Mouse (Mus musculus) cerebellum, adult 2 months (tissue): ENCODE measurements around the gene Zfhx2. TPM values are rescaled to one million over a fixed set of nuclear protein-coding genes. Genes with fewer than 3 reads are reported as not detected.

ENCODE experiments used
- DNase-seq, 2 experiments: peaks; one replicate each; pipeline ENCODE4 v3.0.0; 2021
- H3K27ac ChIP-seq: fragments of 200-500 bp; 2 replicates; pipeline ENCODE4 v1.5.1; 2012; ENCODE audit warnings: low read length, control low read depth, inconsistent platforms; ENCODE audit not compliant: insufficient read depth
- H3K27me3 ChIP-seq: fragments of 200-500 bp; 2 replicates; pipeline ENCODE4 v1.6.1; 2012; ENCODE audit warnings: inconsistent platforms, mild to moderate bottlenecking, low read length, moderate library complexity; ENCODE audit not compliant: control insufficient read depth, insufficient read depth
- H3K4me1 ChIP-seq: fragments of 200-500 bp; 2 replicates; pipeline ENCODE4 v1.6.1; 2011; ENCODE audit warnings: low read length; ENCODE audit not compliant: control insufficient read depth, insufficient read depth
- H3K4me3 ChIP-seq: fragments of 200-500 bp; replicated peaks from 2 replicates; pipeline ENCODE3; 2011; ENCODE audit warnings: mild to moderate bottlenecking, low read depth, low read length, control low read depth; ENCODE audit not compliant: insufficient read depth
- CTCF ChIP-seq: fragments of 200-500 bp; IDR thresholded peaks from 2 replicates; pipeline ENCODE4 v1.5.1; 2011; ENCODE audit warnings: low read depth, mild to moderate bottlenecking, control low read depth, low read length, moderate library complexity, borderline replicate concordance; ENCODE audit not compliant: insufficient read depth
- POLR2A ChIP-seq: fragments of 200-500 bp; IDR thresholded peaks from 2 replicates; pipeline ENCODE4 v1.6.1; 2011; ENCODE audit warnings: low read length, control low read depth, borderline replicate concordance; ENCODE audit not compliant: insufficient read depth
- WGBS: fragments of 180-500 bp; shearing (Covaris S2); methylation state at CpG from one replicate; pipeline ENCODE4 v1.1.7; 2018; 5-methylcytosine and 5-hydroxymethylcytosine counted together
- polyA plus RNA-seq: library from polyadenylated mRNA; depleted of rRNA; stranded (reverse); fragments of >200 nt; gene quantifications from 2 replicates; pipeline ENCODE4 v1.2.3, GENCODE M21; 2012

The Zfhx2 gene
- polyA plus RNA-seq, 1 experiment, result 10.7 TPM

DNA sequence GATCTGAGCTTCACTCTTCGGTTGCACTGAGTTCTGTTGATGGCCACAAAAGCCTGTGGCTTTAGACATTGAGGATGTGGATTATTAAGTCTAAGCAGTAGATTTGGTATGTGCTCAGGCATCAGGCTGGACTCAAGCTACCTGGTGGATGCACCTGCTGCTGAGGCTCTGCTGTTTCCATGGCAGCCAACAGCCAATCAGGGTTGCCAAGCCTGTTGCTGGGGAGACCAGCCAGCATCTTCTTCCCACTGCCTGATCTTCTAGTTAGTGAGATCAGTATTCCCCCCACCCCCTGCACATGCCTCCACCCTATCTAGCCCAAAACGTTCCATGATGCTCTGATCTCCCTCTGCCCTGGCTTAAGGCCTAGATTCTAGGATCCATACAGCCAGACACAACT lies 19.6 kb upstream of the Zfhx2 start:
- Histone ChIP-seq H3K27ac (no peak overlapping the region), H3K27me3 (no peaks in the 10 kb centered on the region), H3K4me3 (no peak overlapping the region), H3K4me1 (peaks cover 49% of the 10 kb centered on the region)
- DNase-seq, result peak; percentile 59 to 74
- WGBS, result 32% methylated on average over 2 of the region's 2 CpGs
- TF ChIP-seq POLR2A (no peak), CTCF (no peak)

- TF ChIP-seq CTCF (no peak), POLR2A (no peak)
- WGBS, result 38% methylated on average over 9 of the region's 9 CpGs
- H3K4me1 ChIP-seq, result peaks cover 53% of the 10 kb centered on the region
- H3K4me3 ChIP-seq, result no peak overlapping the region
- H3K27ac ChIP-seq, result no peak overlapping the region
- H3K27me3 ChIP-seq, result no peaks in the 10 kb centered on the region
- peak in 1 of 2 experiments; percentile 27 for DNase-seq
These were observed 18.0 kb upstream of the Zfhx2 start for GRCm38 (mm10) chr14:55110076-55110475.

DNA sequence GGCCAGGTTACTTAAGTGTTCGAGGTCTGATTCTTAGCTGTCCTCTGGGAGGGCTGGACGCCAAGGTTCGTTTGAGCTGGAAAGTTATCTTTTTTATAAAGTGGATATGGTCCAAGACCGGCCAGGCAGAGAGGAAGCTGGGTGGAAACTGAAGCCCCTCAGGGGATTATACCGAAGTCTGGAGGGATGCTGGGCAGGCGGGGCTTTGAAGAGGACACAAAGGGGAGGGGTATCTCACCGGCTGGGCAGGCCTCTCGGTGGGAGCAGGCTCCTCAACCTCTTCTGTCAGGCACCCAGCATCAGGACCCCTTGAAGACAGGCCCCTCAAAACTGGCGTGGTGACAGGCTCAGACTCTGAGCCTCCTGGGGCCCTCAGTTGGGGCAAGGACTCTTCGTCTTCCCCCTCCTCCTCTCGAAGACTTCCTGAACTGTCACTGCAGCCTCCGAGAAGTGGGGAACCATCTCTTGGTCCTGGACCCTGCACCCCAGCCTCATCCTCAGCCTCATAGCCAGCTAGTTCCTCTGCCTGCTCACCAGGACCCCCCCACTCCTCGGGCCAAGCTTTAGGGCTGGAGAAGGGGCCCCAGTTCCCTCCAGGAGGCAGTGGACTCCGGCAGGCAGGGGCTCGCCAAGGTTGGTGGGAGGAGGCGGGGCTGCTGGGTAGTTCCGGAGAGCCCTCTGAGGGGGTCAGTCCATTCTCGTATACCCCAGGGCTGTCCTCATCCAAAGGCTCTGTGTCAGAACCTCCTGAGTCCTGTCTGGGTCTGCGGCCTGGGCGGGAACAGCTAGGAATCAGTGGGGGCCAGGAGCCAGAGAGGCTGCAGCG lies 17.1 kb upstream of the Zfhx2 start:
- TF ChIP-seq CTCF (no peak), POLR2A (no peak)
- 15% methylated on average over 21 of the region's 21 CpGs for WGBS
- no peaks in the 10 kb centered on the region for H3K27me3 ChIP-seq
- H3K4me1 ChIP-seq, result peaks cover 53% of the 10 kb centered on the region
- peak overlapping the region; percentile 71 for H3K27ac ChIP-seq
- H3K4me3 ChIP-seq, result no peak overlapping the region
- DNase-seq, result peak; percentile 42 to 52

- DNase-seq, result peak; percentile 69 to 84
- peaks cover 50% of the 10 kb centered on the region for H3K4me1 ChIP-seq
- H3K4me3 ChIP-seq, result no peak overlapping the region
- peak overlapping the region; percentile 88 for H3K27ac ChIP-seq
- H3K27me3 ChIP-seq, result no peaks in the 10 kb centered on the region
- TF ChIP-seq POLR2A, result no peak
- WGBS, result 4% methylated on average over 9 of the region's 9 CpGs
These were observed 16.2 kb upstream of the Zfhx2 start for GRCm38 (mm10) chr14:55108202-55108870.

DNA sequence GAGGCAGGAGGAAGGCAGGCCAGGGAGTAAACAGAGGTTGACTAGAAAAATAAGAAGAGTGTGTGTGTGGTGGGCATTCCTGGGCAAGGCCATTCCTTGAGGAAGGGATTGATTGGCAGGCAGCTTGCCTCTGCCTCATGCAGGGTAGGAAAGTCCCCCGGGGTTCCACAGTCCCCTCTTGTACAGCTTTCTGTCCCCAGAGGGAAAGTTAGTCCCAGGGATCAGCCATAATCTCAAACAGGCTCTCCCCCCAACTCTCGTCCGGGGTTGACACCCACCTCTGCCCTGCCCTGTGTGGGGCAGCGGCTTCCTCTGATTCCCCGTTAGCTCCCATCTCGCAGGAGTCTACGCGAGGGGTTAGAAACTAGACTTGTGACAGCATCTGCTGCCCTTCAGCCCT lies 14.9 kb upstream of the Zfhx2 start:
- no peak for TF ChIP-seq CTCF
- TF ChIP-seq POLR2A, result no peak
- DNase-seq, result no peak
- Histone ChIP-seq H3K27me3 (no peaks in the 10 kb centered on the region), H3K4me3 (no peak overlapping the region), H3K4me1 (peaks cover 52% of the 10 kb centered on the region), H3K27ac (0 out of 2 replicates have a peak overlapping the region, but pooled peaks have one; percentile 88)
- 63% methylated on average over 8 of the region's 8 CpGs for WGBS

DNA sequence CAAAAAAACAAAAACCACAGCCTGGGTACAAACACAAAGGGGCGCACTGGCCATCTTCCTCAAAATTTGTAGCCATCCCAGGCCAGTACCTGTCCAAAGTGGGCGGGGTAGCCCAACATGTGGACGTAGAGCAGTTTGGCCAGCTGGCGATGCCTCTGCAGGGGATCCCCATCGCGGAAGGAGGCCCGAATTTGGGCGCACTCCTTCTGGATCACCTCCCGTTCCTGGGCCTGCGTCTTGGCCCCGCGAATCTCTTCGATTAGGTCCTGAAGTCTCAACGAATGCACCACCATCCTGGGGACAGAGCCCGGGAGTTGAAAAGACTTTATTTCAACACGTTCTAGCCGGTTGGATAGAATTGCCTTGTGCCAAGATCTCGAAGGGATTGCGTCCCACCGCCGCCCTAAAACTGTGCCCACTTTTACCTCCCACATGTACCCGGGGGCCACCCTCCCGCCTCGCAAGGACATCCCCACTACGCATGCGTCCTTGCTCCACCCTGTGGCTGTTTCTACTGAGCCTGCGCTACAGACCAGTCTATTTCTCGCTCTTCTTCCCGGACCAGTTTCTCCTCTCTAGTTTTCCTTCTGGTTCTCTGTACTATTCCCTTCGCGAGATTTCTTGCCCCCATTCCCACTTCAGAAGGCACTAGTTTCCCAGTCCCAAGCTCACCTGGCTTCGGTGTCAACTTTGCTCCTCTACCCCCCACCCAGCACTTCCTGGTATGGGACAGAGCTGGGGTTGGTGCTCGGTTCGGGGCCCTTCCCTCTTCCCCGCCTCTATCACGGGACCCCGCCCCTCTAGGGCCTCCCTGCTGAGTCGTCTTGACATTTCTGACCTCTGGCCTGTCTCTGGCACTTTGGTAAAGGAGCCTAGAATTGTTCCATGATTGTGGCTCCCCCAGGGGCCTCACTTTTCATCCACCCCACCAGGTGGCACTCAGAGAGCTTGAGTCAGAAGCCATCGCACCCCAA lies 14.0 kb upstream of the Zfhx2 start, which contains the start of gene Ap1g2:
Gene Ap1g2, minus strand, starts transcription at position 758 of the 974 bp plus-strand sequence.
- TF ChIP-seq POLR2A, result peak; percentile 53; the same call in 1 of the 2 replicates
- peak; percentile 26; the same call in 1 of the 2 replicates for TF ChIP-seq CTCF
- Histone ChIP-seq H3K27me3 (no peaks in the 10 kb centered on the region), H3K4me1 (peaks cover 48% of the 10 kb centered on the region), H3K4me3 (peak within 1 kb of the TSS; percentile 60), H3K27ac (peak within 1 kb of the TSS; percentile 88)
- DNase-seq, result peak; percentile 87 to 89
- WGBS, result under 1% methylated on average over 39 of the region's 39 CpGs

- no peak for DNase-seq
- Histone ChIP-seq H3K27ac (no peak overlapping the region), H3K4me3 (no peak overlapping the region), H3K4me1 (peaks cover 46% of the 10 kb centered on the region), H3K27me3 (no peaks in the 10 kb centered on the region)
- TF ChIP-seq CTCF (no peak), POLR2A (no peak)
- WGBS, result 13% methylated on average over 7 of the region's 7 CpGs
These were observed 13.3 kb upstream of the Zfhx2 start for GRCm38 (mm10) chr14:55105386-55105785.
